Mouse (Mus musculus): ENCODE data around the gene Mkrn1.

DNA sequence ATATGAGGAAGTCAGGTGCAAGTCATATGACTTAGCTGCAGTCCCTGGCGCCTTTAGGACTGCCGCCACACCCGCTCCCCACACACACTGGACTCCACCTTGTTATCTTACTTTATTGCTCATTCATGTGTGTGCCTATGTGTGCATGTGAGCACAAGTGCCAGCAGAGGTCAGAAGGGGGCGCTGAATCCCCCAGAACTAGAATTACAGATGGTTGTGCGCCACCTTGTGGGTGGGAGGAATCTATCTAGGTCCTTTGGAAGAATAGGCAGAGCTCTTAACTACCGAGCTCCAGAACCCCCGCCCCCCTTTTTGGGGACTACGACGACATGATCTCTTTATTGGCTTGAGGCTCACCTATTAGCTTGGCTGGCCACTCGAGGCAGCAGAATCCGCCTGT is 39.8 kb upstream of the Mkrn1 start:
- no peak for TF ChIP-seq POLR2A (IDR thresholded peaks at IDR 0.05; ENCODE audit: low read depth, low read length)
- TF ChIP-seq CTCF (IDR thresholded peaks at IDR 0.05; ENCODE audit: borderline replicate concordance, insufficient read depth, low read length): no peak

All from embryonic fibroblast, embryonic 13.5 days (primary cell).